In the genomic region with DNA sequence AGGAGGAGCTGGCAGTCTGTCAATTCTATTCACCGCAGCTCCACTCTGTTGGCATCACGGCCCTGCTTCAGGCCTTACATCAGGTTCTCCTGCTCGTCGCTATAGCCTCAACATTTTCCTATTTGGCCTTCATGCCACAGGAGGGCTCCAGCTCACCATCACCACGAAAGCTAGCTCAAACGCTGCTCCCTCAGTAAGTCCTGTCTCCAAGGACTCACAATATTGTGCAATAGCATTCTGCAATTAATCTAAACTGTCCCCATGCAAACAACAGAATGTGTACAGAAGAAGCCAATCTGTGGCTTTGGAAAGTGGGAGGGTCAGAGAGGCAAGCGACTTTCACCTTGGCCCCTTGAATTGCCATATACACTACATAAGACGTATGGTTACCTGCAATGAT, we compare ENCODE assay signal across 7 mouse cellular contexts. TPM values are rescaled to one million over a fixed set of nuclear protein-coding genes. Genes with fewer than 3 reads are reported as not detected.
DNase-seq lines count a peak whose midpoint lies in the region.

No protein-coding gene starts in this region.

- intact Hi-C loops in left cerebral cortex, postnatal 14 days (cut with DNase I) = loop anchor here (5.0 kb wide), 1 partner anchor 181 kb away; no protein-coding TSS in a partner anchor

- DNase-seq in left cerebral cortex, postnatal 14 days (ENCODE audit: low spot score in 2 of 2) = peak; percentile 49 to 52
- DNase-seq in left cerebral cortex, adult 8-10 months (ENCODE audit: low spot score in 2 of 2) = no peak
- DNase-seq in brain, adult 2 months (ENCODE audit: low read depth, low spot score) = peak; percentile 82
- DNase-seq in cerebellum, postnatal 25 days = peak; percentile 46 to 68
- peak; percentile 23 for DNase-seq in lung, postnatal 10 days
- DNase-seq in spleen, postnatal 4 days (ENCODE audit: low spot score in 2 of 2) = no peak
- no peak for DNase-seq in thymus, adult 18-20 months

RNA-seq across cellular contexts. Expression of gene Msmo1, which starts 27.8 kb away (rescaled TPM):
- total RNA-seq in left cerebral cortex, postnatal 14 days (2021) = 100 to 1,000 TPM in 1 of 2 experiments, 10 to 100 TPM in 1; 92.5 to 107 TPM
- total RNA-seq in left cerebral cortex, adult 8-10 months (2022) = 100 to 1,000 TPM in 2 of 4 experiments, 10 to 100 TPM in 2; 98.2 to 113 (median 106) TPM

Comparison
In these comparisons a context has a peak if more than half of its experiments do, and no peak if none do; other contexts are left out.
1. DNase-seq: peak in left cerebral cortex, postnatal 14 days (2 of 2), brain, adult 2 months (single experiment), cerebellum, postnatal 25 days (2 of 2) and lung, postnatal 10 days (single experiment); none in left cerebral cortex, adult 8-10 months (0 of 2), spleen, postnatal 4 days (0 of 2) and thymus, adult 18-20 months (0 of 2).